Comparison of ENCODE assay signal across 27 mouse cellular contexts in the genomic region with DNA sequence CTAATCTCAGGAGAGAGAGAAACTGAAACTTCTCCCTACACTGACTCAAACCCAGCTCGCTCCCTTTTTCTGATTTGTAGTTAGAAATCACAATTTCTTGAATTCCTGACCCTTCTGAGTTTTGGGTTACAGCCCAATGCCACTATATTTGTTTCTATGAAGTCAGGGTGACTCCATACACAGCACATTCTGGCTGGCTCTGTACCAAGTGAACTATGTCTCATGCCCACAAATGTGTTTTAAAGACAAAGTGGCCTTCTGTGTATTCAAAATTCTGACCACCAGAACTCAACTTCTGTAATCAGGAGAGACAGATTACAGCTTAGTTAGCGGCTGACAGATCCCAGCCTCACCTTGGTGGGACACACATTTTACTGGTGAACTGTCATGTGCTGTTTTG. TPM values are rescaled to one million over a fixed set of nuclear protein-coding genes. Genes with fewer than 3 reads are reported as not detected.
DNase-seq lines count a peak whose midpoint lies in the region; ATAC-seq and TF ChIP-seq lines count a peak whose summit lies in the region.
"Had no signal": no experiment of that assay in that cellular context is flagged by ENCODE, and none has a peak within 500 bp of the region (broad histone marks: within the 10 kb centered on the region; RNA-seq: fewer than 3 reads in every experiment).

No protein-coding gene starts in this region.

- H3K27ac ChIP-seq in kidney, adult 2 months (ENCODE audit: insufficient read depth, low read depth, low read length), result no peak overlapping the region
- no peak overlapping the region for H3K27ac ChIP-seq in kidney, embryonic 15.5 days
- H3K27ac ChIP-seq in olfactory bulb, adult 2 months (ENCODE audit: insufficient read depth, low read depth, low read length), result peak overlapping the region; percentile 46; the same call in 1 of the 2 replicates
- no peak overlapping the region for H3K27ac ChIP-seq in midbrain, postnatal 0 days (ENCODE audit: low read depth, low read length)
- H3K27ac ChIP-seq: embryonic facial prominence, embryonic 13.5 days; forebrain, embryonic 12.5 days; hindbrain, embryonic 10.5 days; hindbrain, embryonic 15.5 days; limb, embryonic 13.5 days; lung, embryonic 15.5 days; neural tube, embryonic 12.5 days had no signal

- no peak overlapping the region for H3K4me3 ChIP-seq in kidney, adult 2 months (ENCODE audit: insufficient read depth, low read depth, low read length)
- no peak overlapping the region for H3K4me3 ChIP-seq in kidney, embryonic 15.5 days (replicated peaks)
- no peak overlapping the region for H3K4me3 ChIP-seq in olfactory bulb, adult 2 months (ENCODE audit: insufficient read depth, low read depth, low read length)
- no peak overlapping the region for H3K4me3 ChIP-seq in midbrain, postnatal 0 days (ENCODE audit: low read depth, low read length)
- H3K4me3 ChIP-seq: embryonic facial prominence, embryonic 13.5 days; erythroblast, embryonic 14.5 days; forebrain, embryonic 12.5 days; hindbrain, embryonic 10.5 days; hindbrain, embryonic 15.5 days; limb, embryonic 13.5 days; lung, embryonic 15.5 days; myocyte; neural tube, embryonic 12.5 days had no signal

- no peak for TF ChIP-seq CTCF in kidney, adult 2 months (conservative IDR thresholded peaks at IDR 0.05; ENCODE audit: insufficient read depth, insufficient read length, low read depth, low read length)
- no peak for TF ChIP-seq CTCF in olfactory bulb, adult 2 months (IDR thresholded peaks at IDR 0.05; ENCODE audit: insufficient read depth, low read depth, low read length)
- no peak for TF ChIP-seq CTCF in midbrain, postnatal 0 days (IDR thresholded peaks at IDR 0.05)

- peaks cover 11% of the 10 kb centered on the region; the same call in 1 of the 2 replicates for H3K4me1 ChIP-seq in kidney, adult 2 months (ENCODE audit: control insufficient read depth, insufficient read depth, low read length)
- no peaks in the 10 kb centered on the region for H3K4me1 ChIP-seq in kidney, embryonic 15.5 days
- H3K4me1 ChIP-seq in olfactory bulb, adult 2 months (ENCODE audit: control insufficient read depth, insufficient read depth, low read length), result peaks cover 3% of the 10 kb centered on the region; the same call in 1 of the 2 replicates
- no peaks in the 10 kb centered on the region for H3K4me1 ChIP-seq in midbrain, postnatal 0 days (ENCODE audit: insufficient read depth, low read length)
- H3K4me1 ChIP-seq: embryonic facial prominence, embryonic 13.5 days; forebrain, embryonic 12.5 days; hindbrain, embryonic 10.5 days; hindbrain, embryonic 15.5 days; limb, embryonic 13.5 days; lung, embryonic 15.5 days; neural tube, embryonic 12.5 days had no signal

- WGBS in kidney, adult 2 months, result 78% methylated on average over 2 of the region's 2 CpGs
- WGBS in kidney, embryonic 15.5 days, result 95% methylated on average over 2 of the region's 2 CpGs
- 88% methylated on average over 2 of the region's 2 CpGs for WGBS in olfactory bulb, adult 2 months
- 94% methylated on average over 2 of the region's 2 CpGs for WGBS in midbrain, postnatal 0 days

- DNase-seq in kidney, adult 2 months, result peak; percentile 17
- DNase-seq in Muller cell, postnatal 12 days (ENCODE audit: inconsistent ontology term), result peak; percentile 36
- DNase-seq in adrenal gland, postnatal 14 days, result peak; percentile 55
- DNase-seq in midbrain, postnatal 0 days (ENCODE audit: low spot score), result no peak
- DNase-seq in cerebellum, postnatal 36 days, result no peak
- DNase-seq: B cell, adult 2 months; cerebellum, adult 11-12 months; cerebellum, adult 9-11 months; gastrocnemius, postnatal 10 days; heart, postnatal 14 days; right cerebral cortex, postnatal 4 days; thymus, postnatal 4 days had no signal

- H3K9ac ChIP-seq in kidney, embryonic 15.5 days, result no peak overlapping the region
- no peak overlapping the region for H3K9ac ChIP-seq in midbrain, postnatal 0 days (replicated peaks; ENCODE audit: low read length, poor library complexity, severe bottlenecking)
- H3K9ac ChIP-seq: embryonic facial prominence, embryonic 13.5 days; forebrain, embryonic 12.5 days; hindbrain, embryonic 15.5 days; limb, embryonic 13.5 days; lung, embryonic 15.5 days; neural tube, embryonic 12.5 days had no signal

- H3K4me2 ChIP-seq in kidney, embryonic 15.5 days, result no peak overlapping the region
- H3K4me2 ChIP-seq in midbrain, postnatal 0 days (ENCODE audit: low read depth, low read length, poor library complexity, severe bottlenecking), result no peak overlapping the region
- H3K4me2 ChIP-seq: embryonic facial prominence, embryonic 13.5 days; forebrain, embryonic 12.5 days; hindbrain, embryonic 15.5 days; limb, embryonic 13.5 days; liver, embryonic 11.5 days; lung, embryonic 15.5 days; midbrain, embryonic 11.5 days; neural tube, embryonic 12.5 days had no signal

- TF ChIP-seq POLR2A in kidney, adult 2 months (IDR thresholded peaks at IDR 0.05; ENCODE audit: low read depth, low read length), result no peak
- TF ChIP-seq POLR2A in olfactory bulb, adult 2 months (IDR thresholded peaks at IDR 0.05; ENCODE audit: insufficient read depth, low read depth, low read length), result no peak

- H3K27me3 ChIP-seq in kidney, adult 2 months (replicated peaks; ENCODE audit: control insufficient read depth, insufficient read depth, low read length), result no peaks in the 10 kb centered on the region
- no peaks in the 10 kb centered on the region for H3K27me3 ChIP-seq in kidney, embryonic 15.5 days
- no peaks in the 10 kb centered on the region for H3K27me3 ChIP-seq in midbrain, postnatal 0 days (ENCODE audit: insufficient read depth, low read length)
- H3K27me3 ChIP-seq: embryonic facial prominence, embryonic 13.5 days; forebrain, embryonic 12.5 days; hindbrain, embryonic 15.5 days; limb, embryonic 13.5 days; lung, embryonic 15.5 days; neural tube, embryonic 12.5 days had no signal

- H3K9me3 ChIP-seq in kidney, embryonic 15.5 days (replicated peaks), result no peaks in the 10 kb centered on the region
- H3K9me3 ChIP-seq in midbrain, postnatal 0 days (ENCODE audit: low read length), result no peaks in the 10 kb centered on the region
- H3K9me3 ChIP-seq: embryonic facial prominence, embryonic 13.5 days; forebrain, embryonic 12.5 days; hindbrain, embryonic 10.5 days; hindbrain, embryonic 15.5 days; limb, embryonic 13.5 days; lung, embryonic 15.5 days; neural tube, embryonic 12.5 days had no signal

- no peak for ATAC-seq in kidney, embryonic 15.5 days (replicated peaks; ENCODE audit: low FRiP score)
- ATAC-seq in midbrain, postnatal 0 days (ENCODE audit: low FRiP score), result no peak
- ATAC-seq: inflammation-experienced regulatory T-cells, adult 6 months; midbrain, embryonic 16.5 days had no signal

- H3K36me3 ChIP-seq in kidney, adult 2 months (ENCODE audit: control insufficient read depth, insufficient read depth, low read length), result no peaks in the 10 kb centered on the region; the same call in 1 of the 2 replicates
- H3K36me3 ChIP-seq in kidney, embryonic 15.5 days, result peaks cover 80% of the 10 kb centered on the region
- H3K36me3 ChIP-seq in midbrain, postnatal 0 days (ENCODE audit: insufficient read depth, low read length), result peaks cover 35% of the 10 kb centered on the region

RNA-seq across cellular contexts. Expression of a gene that starts 7.3 kb away (rescaled TPM):
- 0.74 and 0.92 TPM in 2 replicates for polyA plus RNA-seq in kidney, adult 2 months (2012; rRNA removed)
- polyA plus RNA-seq in kidney, embryonic 15.5 days (2015; fragmentation: Nextera tagmentation; extraction: Ambion mirVana), result 0.53 and 0.60 TPM in 2 replicates
- total RNA-seq in adrenal gland, postnatal 14 days (2021), result 0.45 TPM in 1 of 2 replicates, not detected in the other
- polyA plus RNA-seq in olfactory bulb, adult 2 months (2012; ENCODE audit: insufficient read depth, insufficient read length, low replicate concordance, missing spikeins), result not detected in 2 replicates
- 9.0 and 9.6 TPM in 2 replicates for total RNA-seq in midbrain, postnatal 0 days (2014; rRNA removed)
- 4.3 and 4.4 TPM in 2 replicates for polyA plus RNA-seq in midbrain, postnatal 0 days (2015; fragmentation: Nextera tagmentation; extraction: Ambion mirVana)

RNA-seq across cellular contexts. Expression of a gene that starts 9.9 kb away (rescaled TPM):
- 7.5 and 8.5 TPM in 2 replicates for polyA plus RNA-seq in kidney, adult 2 months (2012; rRNA removed)
- polyA plus RNA-seq in kidney, embryonic 15.5 days (2015; fragmentation: Nextera tagmentation; extraction: Ambion mirVana), result 10.5 and 11.5 TPM in 2 replicates
- total RNA-seq in adrenal gland, postnatal 14 days (2021), result 3.4 and 4.1 TPM in 2 replicates
- not detected in 2 replicates for polyA plus RNA-seq in olfactory bulb, adult 2 months (2012; ENCODE audit: insufficient read depth, insufficient read length, low replicate concordance, missing spikeins)
- 60.2 and 60.3 TPM in 2 replicates for total RNA-seq in midbrain, postnatal 0 days (2014; rRNA removed)
- 48.9 and 51.8 TPM in 2 replicates for polyA plus RNA-seq in midbrain, postnatal 0 days (2015; fragmentation: Nextera tagmentation; extraction: Ambion mirVana)

RNA-seq across cellular contexts. Expression of a gene that starts 22.2 kb away (rescaled TPM):
- polyA plus RNA-seq in kidney, adult 2 months (2012; rRNA removed), result 22.8 and 25.2 TPM in 2 replicates
- 94.1 and 94.2 TPM in 2 replicates for polyA plus RNA-seq in kidney, embryonic 15.5 days (2015; fragmentation: Nextera tagmentation; extraction: Ambion mirVana)
- total RNA-seq in adrenal gland, postnatal 14 days (2021), result 21.0 and 23.8 TPM in 2 replicates
- polyA plus RNA-seq in olfactory bulb, adult 2 months (2012; ENCODE audit: insufficient read depth, insufficient read length, low replicate concordance, missing spikeins), result not detected in 2 replicates
- total RNA-seq in midbrain, postnatal 0 days (2014; rRNA removed), result 8.3 and 18.6 TPM in 2 replicates
- 11.5 and 11.8 TPM in 2 replicates for polyA plus RNA-seq in midbrain, postnatal 0 days (2015; fragmentation: Nextera tagmentation; extraction: Ambion mirVana)

RNA-seq across cellular contexts. Expression of a gene that starts 29.4 kb away (rescaled TPM):
- polyA plus RNA-seq in kidney, adult 2 months (2012; rRNA removed), result 0.75 and 1.4 TPM in 2 replicates
- 57.0 and 57.7 TPM in 2 replicates for polyA plus RNA-seq in kidney, embryonic 15.5 days (2015; fragmentation: Nextera tagmentation; extraction: Ambion mirVana)
- 2.4 and 3.5 TPM in 2 replicates for total RNA-seq in adrenal gland, postnatal 14 days (2021)
- polyA plus RNA-seq in olfactory bulb, adult 2 months (2012; ENCODE audit: insufficient read depth, insufficient read length, low replicate concordance, missing spikeins), result not detected in 2 replicates
- 4.3 and 4.5 TPM in 2 replicates for total RNA-seq in midbrain, postnatal 0 days (2014; rRNA removed)
- 5.3 and 5.9 TPM in 2 replicates for polyA plus RNA-seq in midbrain, postnatal 0 days (2015; fragmentation: Nextera tagmentation; extraction: Ambion mirVana)

RNA-seq across cellular contexts. Expression of a gene that starts 43.3 kb away (rescaled TPM):
- polyA plus RNA-seq in kidney, adult 2 months (2012; rRNA removed), result 88.5 and 89.6 TPM in 2 replicates
- 134 and 145 TPM in 2 replicates for polyA plus RNA-seq in kidney, embryonic 15.5 days (2015; fragmentation: Nextera tagmentation; extraction: Ambion mirVana)
- total RNA-seq in adrenal gland, postnatal 14 days (2021), result 84.2 and 97.6 TPM in 2 replicates
- not detected in 2 replicates for polyA plus RNA-seq in olfactory bulb, adult 2 months (2012; ENCODE audit: insufficient read depth, insufficient read length, low replicate concordance, missing spikeins)
- 87.0 and 88.2 TPM in 2 replicates for total RNA-seq in midbrain, postnatal 0 days (2014; rRNA removed)
- 100 and 108 TPM in 2 replicates for polyA plus RNA-seq in midbrain, postnatal 0 days (2015; fragmentation: Nextera tagmentation; extraction: Ambion mirVana)

Comparison
In these comparisons a context has a peak if more than half of its experiments do, and no peak if none do; other contexts are left out.
1. DNase-seq: peak in kidney, adult 2 months (single experiment), Muller cell, postnatal 12 days (single experiment) and adrenal gland, postnatal 14 days (single experiment); none in midbrain, postnatal 0 days (single experiment) and cerebellum, postnatal 36 days (0 of 2).
2. RNA of a gene that starts 22.2 kb away (polyA plus RNA-seq): 94.1 to 94.2 TPM in kidney, embryonic 15.5 days, 22.8 to 25.2 TPM in kidney, adult 2 months and 11.5 to 11.8 TPM in midbrain, postnatal 0 days; not detected in olfactory bulb, adult 2 months; every median in the first group is over 10 times any median in the second.